In genomic region chr2:150060046-150060725, GRCm38 (mm10) we compare ENCODE assay signal across 26 mouse cellular contexts.
DNase-seq lines count a peak whose midpoint lies in the region; ATAC-seq lines count a peak whose summit lies in the region.
"Had no signal": no experiment of that assay in that cellular context is flagged by ENCODE, and none has a peak within 500 bp of the region (broad histone marks: within the 10 kb centered on the region; RNA-seq: fewer than 3 reads in every experiment).

No protein-coding gene starts in this region.

- no peaks in the 10 kb centered on the region for H3K27me3 ChIP-seq in forebrain, embryonic 14.5 days (replicated peaks; ENCODE audit: control insufficient read depth, insufficient read depth, low read length)
- no peaks in the 10 kb centered on the region for H3K27me3 ChIP-seq in forebrain, embryonic 15.5 days
- no peaks in the 10 kb centered on the region for H3K27me3 ChIP-seq in midbrain, embryonic 14.5 days (ENCODE audit: control insufficient read depth, insufficient read depth, low read length)
- no peaks in the 10 kb centered on the region for H3K27me3 ChIP-seq in midbrain, embryonic 11.5 days (ENCODE audit: control insufficient read depth, insufficient read depth, low read length)
- no peaks in the 10 kb centered on the region for H3K27me3 ChIP-seq in midbrain, embryonic 16.5 days (ENCODE audit: control insufficient read depth, insufficient read depth, low read depth, low read length)
- H3K27me3 ChIP-seq: forebrain, embryonic 12.5 days; heart, embryonic 15.5 days; limb, embryonic 13.5 days; lung, embryonic 15.5 days; midbrain, embryonic 12.5 days; neural tube, embryonic 12.5 days; stomach, embryonic 15.5 days had no signal

- no peaks in the 10 kb centered on the region for H3K36me3 ChIP-seq in forebrain, embryonic 14.5 days (ENCODE audit: control insufficient read depth, insufficient read depth, low read length)
- H3K36me3 ChIP-seq in forebrain, embryonic 15.5 days: no peaks in the 10 kb centered on the region
- H3K36me3 ChIP-seq in midbrain, embryonic 14.5 days (ENCODE audit: control insufficient read depth, insufficient read depth, low read length): no peaks in the 10 kb centered on the region
- no peaks in the 10 kb centered on the region for H3K36me3 ChIP-seq in midbrain, embryonic 11.5 days (ENCODE audit: control insufficient read depth, insufficient read depth, low read length)
- no peaks in the 10 kb centered on the region for H3K36me3 ChIP-seq in midbrain, embryonic 16.5 days (ENCODE audit: control insufficient read depth, insufficient read depth, low read length)
- H3K36me3 ChIP-seq: forebrain, embryonic 12.5 days; G1E; heart, embryonic 15.5 days; limb, embryonic 13.5 days; lung, embryonic 15.5 days; midbrain, embryonic 12.5 days; neural tube, embryonic 12.5 days; stomach, embryonic 15.5 days had no signal

- no peak overlapping the region for H3K9ac ChIP-seq in forebrain, embryonic 14.5 days (ENCODE audit: low read length)
- H3K9ac ChIP-seq in forebrain, embryonic 15.5 days (replicated peaks): no peak overlapping the region
- H3K9ac ChIP-seq in midbrain, embryonic 14.5 days (replicated peaks; ENCODE audit: low read length): no peak overlapping the region
- no peak overlapping the region for H3K9ac ChIP-seq in midbrain, embryonic 11.5 days (ENCODE audit: low read length)
- H3K9ac ChIP-seq in midbrain, embryonic 16.5 days (ENCODE audit: low read depth, low read length): no peak overlapping the region
- H3K9ac ChIP-seq: forebrain, embryonic 12.5 days; heart, embryonic 15.5 days; limb, embryonic 13.5 days; lung, embryonic 15.5 days; midbrain, embryonic 12.5 days; neural tube, embryonic 12.5 days; stomach, embryonic 15.5 days had no signal

- H3K4me1 ChIP-seq in forebrain, embryonic 14.5 days (ENCODE audit: control insufficient read depth, insufficient read depth, low read length): no peaks in the 10 kb centered on the region
- no peaks in the 10 kb centered on the region for H3K4me1 ChIP-seq in forebrain, embryonic 15.5 days
- H3K4me1 ChIP-seq in midbrain, embryonic 14.5 days (ENCODE audit: control insufficient read depth, insufficient read depth, low read length): no peaks in the 10 kb centered on the region
- H3K4me1 ChIP-seq in midbrain, embryonic 11.5 days (ENCODE audit: control insufficient read depth, insufficient read depth, low read length): no peaks in the 10 kb centered on the region
- H3K4me1 ChIP-seq in midbrain, embryonic 16.5 days (ENCODE audit: control insufficient read depth, insufficient read depth, low read length): no peaks in the 10 kb centered on the region
- H3K4me1 ChIP-seq: forebrain, embryonic 12.5 days; heart, embryonic 15.5 days; limb, embryonic 13.5 days; lung, embryonic 15.5 days; midbrain, embryonic 12.5 days; neural tube, embryonic 12.5 days; stomach, embryonic 15.5 days had no signal

- H3K4me2 ChIP-seq in forebrain, embryonic 14.5 days (ENCODE audit: low read length): no peak overlapping the region
- H3K4me2 ChIP-seq in forebrain, embryonic 15.5 days (replicated peaks): no peak overlapping the region
- H3K4me2 ChIP-seq in midbrain, embryonic 14.5 days (ENCODE audit: low read length): no peak overlapping the region
- no peak overlapping the region for H3K4me2 ChIP-seq in midbrain, embryonic 11.5 days
- H3K4me2 ChIP-seq in midbrain, embryonic 16.5 days (ENCODE audit: low read length): no peak overlapping the region
- H3K4me2 ChIP-seq: forebrain, embryonic 12.5 days; heart, embryonic 15.5 days; limb, embryonic 13.5 days; liver, embryonic 11.5 days; lung, embryonic 15.5 days; midbrain, embryonic 12.5 days; neural tube, embryonic 12.5 days; stomach, embryonic 15.5 days had no signal

- H3K9me3 ChIP-seq in forebrain, embryonic 14.5 days (replicated peaks; ENCODE audit: control insufficient read depth, low read length): no peaks in the 10 kb centered on the region
- no peaks in the 10 kb centered on the region for H3K9me3 ChIP-seq in forebrain, embryonic 15.5 days
- no peaks in the 10 kb centered on the region for H3K9me3 ChIP-seq in midbrain, embryonic 14.5 days (ENCODE audit: control insufficient read depth, low read length)
- no peaks in the 10 kb centered on the region for H3K9me3 ChIP-seq in midbrain, embryonic 11.5 days (ENCODE audit: control insufficient read depth, low read length)
- no peaks in the 10 kb centered on the region for H3K9me3 ChIP-seq in midbrain, embryonic 16.5 days (replicated peaks; ENCODE audit: control insufficient read depth, low read length, poor library complexity, severe bottlenecking)
- H3K9me3 ChIP-seq: forebrain, embryonic 12.5 days; G1E; heart, embryonic 15.5 days; limb, embryonic 13.5 days; lung, embryonic 15.5 days; midbrain, embryonic 12.5 days; neural tube, embryonic 12.5 days; stomach, embryonic 15.5 days had no signal

- no peak overlapping the region for H3K4me3 ChIP-seq in forebrain, embryonic 14.5 days (ENCODE audit: low read depth, low read length)
- H3K4me3 ChIP-seq in forebrain, embryonic 15.5 days: no peak overlapping the region
- H3K4me3 ChIP-seq in midbrain, embryonic 14.5 days (replicated peaks; ENCODE audit: low read depth, low read length): no peak overlapping the region
- no peak overlapping the region for H3K4me3 ChIP-seq in midbrain, embryonic 11.5 days (ENCODE audit: low read depth, low read length)
- no peak overlapping the region for H3K4me3 ChIP-seq in midbrain, embryonic 16.5 days (ENCODE audit: low read depth, low read length)
- H3K4me3 ChIP-seq: erythroblast, embryonic 14.5 days; forebrain, embryonic 12.5 days; heart, embryonic 15.5 days; limb, embryonic 13.5 days; lung, embryonic 15.5 days; midbrain, embryonic 12.5 days; myocyte; neural tube, embryonic 12.5 days; stomach, embryonic 15.5 days had no signal

- H3K27ac ChIP-seq in forebrain, embryonic 14.5 days (ENCODE audit: low read depth, low read length): no peak overlapping the region
- no peak overlapping the region for H3K27ac ChIP-seq in forebrain, embryonic 15.5 days (replicated peaks)
- H3K27ac ChIP-seq in midbrain, embryonic 14.5 days (replicated peaks; ENCODE audit: low read depth, low read length): no peak overlapping the region
- no peak overlapping the region for H3K27ac ChIP-seq in midbrain, embryonic 11.5 days (ENCODE audit: low read depth, low read length)
- no peak overlapping the region for H3K27ac ChIP-seq in midbrain, embryonic 16.5 days (ENCODE audit: low read length)
- H3K27ac ChIP-seq: forebrain, embryonic 12.5 days; heart, embryonic 15.5 days; kidney, postnatal 0 days; limb, embryonic 13.5 days; lung, embryonic 15.5 days; midbrain, embryonic 12.5 days; neural tube, embryonic 12.5 days; stomach, embryonic 15.5 days had no signal

- no peak for ATAC-seq in forebrain, embryonic 14.5 days
- ATAC-seq in forebrain, embryonic 15.5 days (replicated peaks): no peak
- no peak for ATAC-seq in midbrain, embryonic 14.5 days (ENCODE audit: low FRiP score, low TSS enrichment)
- ATAC-seq in midbrain, embryonic 11.5 days (ENCODE audit: low FRiP score): no peak
- peak; percentile 69; the same call in 1 of the 2 replicates for ATAC-seq in midbrain, embryonic 16.5 days
- ATAC-seq: hindbrain, embryonic 16.5 days had no signal

- WGBS in forebrain, embryonic 14.5 days: 84% methylated on average over 2 of the region's 2 CpGs
- WGBS in forebrain, embryonic 15.5 days: 87% methylated on average over 2 of the region's 2 CpGs
- 78% methylated on average over 2 of the region's 2 CpGs for WGBS in midbrain, embryonic 14.5 days
- 85% methylated on average over 2 of the region's 2 CpGs for WGBS in midbrain, embryonic 11.5 days
- WGBS in midbrain, embryonic 16.5 days: 75% methylated on average over 2 of the region's 2 CpGs

- DNase-seq in forebrain, embryonic 14.5 days (ENCODE audit: low spot score): peak; percentile 4
- peak; percentile 18 for DNase-seq in midbrain, embryonic 14.5 days
- DNase-seq in midbrain, embryonic 11.5 days (ENCODE audit: low spot score, missing footprints): no peak
- DNase-seq in layer of hippocampus, adult 9-11 months: peak; percentile 74
- no peak for DNase-seq in cerebellum, adult 9-11 months
- no peak for DNase-seq in kidney, adult 8-10 months
- DNase-seq: adrenal gland, adult 8-10 months; cerebellum, adult 11-12 months; kidney, adult 2 months; kidney, postnatal 4 days; thymus, postnatal 14 days had no signal

Comparison
In these comparisons a context has a peak if more than half of its experiments do, and no peak if none do; other contexts are left out.
1. DNase-seq: peak in forebrain, embryonic 14.5 days (single experiment), midbrain, embryonic 14.5 days (single experiment) and layer of hippocampus, adult 9-11 months (single experiment); none in midbrain, embryonic 11.5 days (single experiment), cerebellum, adult 9-11 months (single experiment) and kidney, adult 8-10 months (0 of 2).